Mouse (Mus musculus) stomach, postnatal 0 days (tissue): Measurements from ENCODE around the gene Trp53rkb.

Experiments
- CTCF ChIP-seq: IDR thresholded peaks from 2 replicates; pipeline ENCODE4 v1.5.1; 2016; ENCODE audit warnings: antibody characterized with exemption, low read depth, mild to moderate bottlenecking, moderate library complexity
- EP300 ChIP-seq: optimal IDR thresholded peaks from 2 replicates; pipeline ENCODE3; 2016; ENCODE audit warnings: antibody characterized with exemption

GRCm38 (mm10) chr2:166792355-166792754 lies at the start of gene Trp53rkb:
- TF ChIP-seq EP300 (no peak), CTCF (no peak)
